Mouse (Mus musculus): ENCODE measurements at regions not wholly inside any gene's neighbourhood (a gene's known extent, or its start where the extent isn't known, plus 50 kb on each side); places are given as distances from the start of the nearest gene placed in this dataset.

DNA sequence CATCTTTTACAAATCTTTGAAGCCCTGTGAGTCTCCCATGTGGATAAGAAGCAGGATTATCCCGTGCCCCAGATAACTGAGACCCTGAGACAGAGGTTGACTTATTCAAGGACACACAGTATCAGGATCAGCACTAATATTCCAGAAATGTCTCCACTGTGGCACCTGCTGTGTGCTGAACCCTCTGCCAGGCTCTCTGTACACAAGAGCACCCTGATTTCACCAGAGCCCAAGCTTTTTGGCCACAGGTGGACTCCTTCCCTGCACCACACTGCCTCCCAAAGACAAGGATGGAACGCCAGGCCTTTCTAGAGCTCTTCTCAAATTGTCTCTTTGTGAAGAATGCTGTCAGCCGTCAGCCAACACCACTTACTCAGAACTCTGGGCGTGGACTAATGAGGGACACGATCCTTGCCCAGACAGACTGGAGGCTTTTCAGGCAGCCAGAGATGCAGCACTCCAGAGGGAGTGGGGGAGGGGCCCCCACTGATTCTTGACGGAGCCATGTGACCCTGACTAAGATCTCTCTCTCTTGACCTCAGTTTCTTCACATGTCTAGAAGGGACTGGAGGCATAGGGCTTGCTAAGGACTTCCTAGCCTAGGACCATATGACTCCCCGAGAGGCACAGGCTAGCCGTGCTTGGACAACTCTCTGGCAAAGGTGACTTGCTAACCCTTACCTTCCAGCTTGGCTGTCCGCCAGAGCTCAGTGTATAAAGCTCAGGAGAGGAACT, 90.3 kb downstream of the Ephb3 start:
- H3K4me1 ChIP-seq (ENCODE audit: control insufficient read depth, insufficient read depth, low read length): no peaks in the 10 kb centered on the region
- no peak for TF ChIP-seq CTCF (IDR thresholded peaks at IDR 0.05; ENCODE audit: extremely low read depth, insufficient read depth, low read length)
- no peak for TF ChIP-seq POLR2A (IDR thresholded peaks at IDR 0.05; ENCODE audit: extremely low read depth, insufficient read depth, low read length)
- no peak overlapping the region for H3K27ac ChIP-seq (ENCODE audit: insufficient read depth, low read length)
- H3K4me3 ChIP-seq (ENCODE audit: insufficient read depth, low read length): no peak overlapping the region

DNA sequence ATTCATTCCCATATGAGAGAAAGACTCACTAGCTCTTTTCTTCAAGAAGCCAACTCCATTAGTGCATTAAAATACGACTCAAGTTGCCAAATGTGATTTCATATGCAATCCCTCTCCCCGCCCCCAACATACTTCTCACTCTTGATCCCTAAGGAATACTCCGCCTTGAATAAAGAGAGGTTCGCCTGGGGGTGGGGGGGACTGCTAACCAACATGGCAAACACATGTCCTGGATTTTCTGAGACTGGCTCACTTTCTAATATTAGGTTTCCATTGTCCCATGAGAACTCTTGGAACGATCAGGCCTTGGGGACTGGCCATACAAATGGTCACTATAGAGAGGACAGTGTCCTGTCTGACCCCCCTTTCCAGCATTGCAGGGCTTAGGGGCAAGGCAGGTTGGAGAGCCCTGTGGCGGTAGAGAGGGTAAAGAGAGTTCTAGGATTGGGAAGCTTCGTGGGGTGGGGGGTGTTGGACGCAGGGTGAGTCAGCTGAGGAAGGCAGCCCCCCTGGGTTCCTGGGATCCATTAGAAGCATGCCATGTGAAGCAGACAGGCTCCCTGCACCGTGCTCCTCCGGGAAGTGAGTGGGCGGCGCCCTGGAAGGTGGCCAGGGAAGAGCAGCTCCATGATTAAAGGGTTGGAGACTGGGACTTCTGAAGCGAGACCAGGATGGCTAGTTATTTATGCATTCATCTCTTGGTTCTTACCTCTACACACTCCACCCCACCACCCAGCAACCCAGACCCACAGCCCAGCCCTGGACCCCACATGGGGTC, 91.6 kb downstream of the Ephb3 start:
- TF ChIP-seq CTCF (IDR thresholded peaks at IDR 0.05; ENCODE audit: extremely low read depth, insufficient read depth, low read length) (no peak), POLR2A (IDR thresholded peaks at IDR 0.05; ENCODE audit: extremely low read depth, insufficient read depth, low read length) (no peak)
- no peak overlapping the region for H3K4me3 ChIP-seq (ENCODE audit: insufficient read depth, low read length)
- no peak overlapping the region for H3K27ac ChIP-seq (ENCODE audit: insufficient read depth, low read length)
- no peaks in the 10 kb centered on the region for H3K4me1 ChIP-seq (ENCODE audit: control insufficient read depth, insufficient read depth, low read length)

GRCm38 (mm10) chr16:21296786-21297185, 92.2 kb downstream of the Ephb3 start:
- Histone ChIP-seq H3K27ac (ENCODE audit: insufficient read depth, low read length) (no peak overlapping the region), H3K4me3 (ENCODE audit: insufficient read depth, low read length) (no peak overlapping the region), H3K4me1 (ENCODE audit: control insufficient read depth, insufficient read depth, low read length) (no peaks in the 10 kb centered on the region)
- TF ChIP-seq CTCF (IDR thresholded peaks at IDR 0.05; ENCODE audit: extremely low read depth, insufficient read depth, low read length) (no peak), POLR2A (IDR thresholded peaks at IDR 0.05; ENCODE audit: extremely low read depth, insufficient read depth, low read length) (no peak)

DNA sequence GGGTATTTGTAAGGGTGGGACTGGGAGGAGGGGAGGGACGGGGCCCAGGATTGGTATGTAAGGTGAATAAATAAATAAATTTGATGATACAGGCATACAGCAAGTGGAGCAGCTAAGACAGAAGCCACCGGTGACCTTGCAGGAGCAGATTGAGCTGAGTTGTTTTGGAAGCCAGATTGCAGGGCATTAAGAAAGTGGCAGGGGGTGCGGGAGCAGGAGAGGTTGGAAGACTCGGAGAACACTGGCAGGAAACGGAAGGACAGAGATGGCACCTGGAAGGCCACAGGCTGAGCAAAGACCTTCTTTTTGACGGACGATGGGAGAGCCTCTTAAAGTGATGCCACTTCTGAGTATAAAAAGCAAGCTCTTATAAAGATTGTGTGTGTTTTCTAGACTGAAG, 94.3 kb downstream of the Ephb3 start:
- H3K4me3 ChIP-seq (ENCODE audit: insufficient read depth, low read length): no peak overlapping the region
- no peak overlapping the region for H3K27ac ChIP-seq (ENCODE audit: insufficient read depth, low read length)
- no peaks in the 10 kb centered on the region for H3K4me1 ChIP-seq (ENCODE audit: control insufficient read depth, insufficient read depth, low read length)
- TF ChIP-seq POLR2A (IDR thresholded peaks at IDR 0.05; ENCODE audit: extremely low read depth, insufficient read depth, low read length) (no peak), CTCF (IDR thresholded peaks at IDR 0.05; ENCODE audit: extremely low read depth, insufficient read depth, low read length) (no peak)

GRCm38 (mm10) chr16:21305859-21306258, 101.3 kb downstream of the Ephb3 start:
- no peak overlapping the region for H3K27ac ChIP-seq (ENCODE audit: insufficient read depth, low read length)
- no peaks in the 10 kb centered on the region for H3K4me1 ChIP-seq (ENCODE audit: control insufficient read depth, insufficient read depth, low read length)
- TF ChIP-seq CTCF (IDR thresholded peaks at IDR 0.05; ENCODE audit: extremely low read depth, insufficient read depth, low read length): no peak
- TF ChIP-seq POLR2A (IDR thresholded peaks at IDR 0.05; ENCODE audit: extremely low read depth, insufficient read depth, low read length): no peak
- H3K4me3 ChIP-seq (ENCODE audit: insufficient read depth, low read length): no peak overlapping the region

- Histone ChIP-seq H3K4me1 (ENCODE audit: control insufficient read depth, insufficient read depth, low read length) (no peaks in the 10 kb centered on the region), H3K4me3 (ENCODE audit: insufficient read depth, low read length) (no peak overlapping the region), H3K27ac (ENCODE audit: insufficient read depth, low read length) (no peak overlapping the region)
- TF ChIP-seq POLR2A (IDR thresholded peaks at IDR 0.05; ENCODE audit: extremely low read depth, insufficient read depth, low read length): no peak
- TF ChIP-seq CTCF (IDR thresholded peaks at IDR 0.05; ENCODE audit: extremely low read depth, insufficient read depth, low read length): no peak
Observed at GRCm38 (mm10) chr16:21308513-21308912, 104.0 kb downstream of the Ephb3 start.

GRCm38 (mm10) chr16:21310636-21311615, 106.4 kb downstream of the Ephb3 start:
- Histone ChIP-seq H3K27ac (ENCODE audit: insufficient read depth, low read length) (no peak overlapping the region), H3K4me1 (ENCODE audit: control insufficient read depth, insufficient read depth, low read length) (no peaks in the 10 kb centered on the region)

GRCm38 (mm10) chr16:21311781-21312180, 107.2 kb downstream of the Ephb3 start:
- Histone ChIP-seq H3K27ac (ENCODE audit: insufficient read depth, low read length) (no peak overlapping the region), H3K4me1 (ENCODE audit: control insufficient read depth, insufficient read depth, low read length) (no peaks in the 10 kb centered on the region), H3K4me3 (ENCODE audit: insufficient read depth, low read length) (no peak overlapping the region)
- TF ChIP-seq CTCF (IDR thresholded peaks at IDR 0.05; ENCODE audit: extremely low read depth, insufficient read depth, low read length) (no peak), POLR2A (IDR thresholded peaks at IDR 0.05; ENCODE audit: extremely low read depth, insufficient read depth, low read length) (no peak)

More at GRCm38 (mm10) chr16:21310636-21311615, 106.4 kb downstream of the Ephb3 start:
- TF ChIP-seq CTCF (IDR thresholded peaks at IDR 0.05; ENCODE audit: extremely low read depth, insufficient read depth, low read length) (no peak), POLR2A (IDR thresholded peaks at IDR 0.05; ENCODE audit: extremely low read depth, insufficient read depth, low read length) (0 out of 2 replicates have a peak, but pooled peaks have one; percentile 4)
- H3K4me3 ChIP-seq (ENCODE audit: insufficient read depth, low read length): peak overlapping the region; percentile 31

GRCm38 (mm10) chr16:21315751-21316151, 107.2 kb upstream of the Vps8 start:
- TF ChIP-seq CTCF (IDR thresholded peaks at IDR 0.05; ENCODE audit: extremely low read depth, insufficient read depth, low read length): no peak
- TF ChIP-seq POLR2A (IDR thresholded peaks at IDR 0.05; ENCODE audit: extremely low read depth, insufficient read depth, low read length): no peak

More at GRCm38 (mm10) chr16:21315751-21316151, 107.2 kb upstream of the Vps8 start:
- H3K4me3 ChIP-seq (ENCODE audit: insufficient read depth, low read length): no peak overlapping the region
- H3K4me1 ChIP-seq (ENCODE audit: control insufficient read depth, insufficient read depth, low read length): no peaks in the 10 kb centered on the region; the same call in 1 of the 2 replicates
- H3K27ac ChIP-seq (ENCODE audit: insufficient read depth, low read length): no peak overlapping the region
